Mouse (Mus musculus) embryo, embryonic 9.5 days (tissue): ENCODE measurements around the gene Kif3c.

Source experiments
- DNase-seq: peaks from one replicate; pipeline ENCODE4 v3.0.0-alpha.2; 2017; ENCODE audit errors: extremely low spot score

The Kif3c gene

GRCm38 (mm10) chr12:3364508-3365448 is at the start of gene Kif3c:
Gene Kif3c, plus strand, starts transcription at chr12:3365132.
- DNase-seq: peak; percentile 85

DNA sequence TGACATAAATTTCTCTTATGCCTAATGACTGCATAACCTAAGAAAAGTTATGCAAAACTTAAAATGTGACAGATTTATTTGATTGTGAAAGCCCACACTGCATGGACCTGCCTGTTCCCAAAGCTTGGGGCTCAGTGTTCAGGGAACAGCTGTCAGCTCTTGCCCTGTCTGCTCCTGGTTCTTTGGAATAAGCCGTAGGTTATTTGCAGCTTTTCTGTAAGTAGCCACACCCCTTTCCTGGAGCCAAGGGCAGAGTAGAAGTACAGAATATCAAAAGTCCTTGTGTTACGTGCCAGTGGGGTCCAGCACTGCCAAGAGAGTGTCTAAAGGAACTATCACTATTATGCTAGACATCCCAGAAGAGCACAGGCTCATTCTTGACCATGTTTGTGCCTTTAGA is 48.8 kb upstream of the Kif3c start:
- no peak for DNase-seq

DNA sequence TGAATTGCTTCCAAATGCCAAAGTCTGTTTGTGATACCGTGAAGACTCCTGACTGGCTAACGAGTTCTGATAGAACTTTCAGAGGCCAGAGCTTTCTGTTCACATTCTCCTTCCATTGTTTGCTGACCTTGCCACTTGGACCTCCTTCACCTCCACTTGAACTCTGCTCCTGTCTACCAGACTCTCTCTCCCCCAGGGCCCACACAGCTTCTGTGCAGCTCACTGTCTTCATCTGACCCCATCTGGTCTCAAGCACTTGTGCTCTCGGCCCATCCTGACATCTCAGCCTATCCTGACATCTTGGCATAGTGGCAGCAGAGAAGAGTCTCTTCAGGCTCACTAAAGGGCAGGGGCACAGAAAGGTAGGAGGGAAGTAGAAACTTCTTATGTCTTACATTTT is 48.0 kb upstream of the Kif3c start:
- no peak for DNase-seq

DNA sequence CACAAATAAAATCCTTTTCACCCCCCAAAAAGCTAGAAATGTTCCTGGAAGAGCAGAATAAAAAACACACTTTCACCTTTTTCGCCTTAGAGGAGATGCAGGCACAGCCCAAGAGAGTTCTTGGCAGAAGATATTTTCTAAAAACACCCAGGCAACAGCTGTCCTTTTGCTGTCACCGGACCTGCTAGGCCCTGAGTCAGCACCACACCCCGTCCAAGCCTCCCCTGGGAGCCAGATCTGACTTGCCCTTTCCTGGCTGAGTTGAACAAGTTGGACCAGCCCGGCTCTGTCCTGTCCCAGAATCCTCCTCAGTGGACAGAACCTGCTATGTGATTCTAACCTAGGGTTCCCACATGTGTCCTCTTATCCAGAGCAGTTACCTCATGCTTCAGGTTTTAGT is 45.6 kb upstream of the Kif3c start:
- DNase-seq: no peak

DNA sequence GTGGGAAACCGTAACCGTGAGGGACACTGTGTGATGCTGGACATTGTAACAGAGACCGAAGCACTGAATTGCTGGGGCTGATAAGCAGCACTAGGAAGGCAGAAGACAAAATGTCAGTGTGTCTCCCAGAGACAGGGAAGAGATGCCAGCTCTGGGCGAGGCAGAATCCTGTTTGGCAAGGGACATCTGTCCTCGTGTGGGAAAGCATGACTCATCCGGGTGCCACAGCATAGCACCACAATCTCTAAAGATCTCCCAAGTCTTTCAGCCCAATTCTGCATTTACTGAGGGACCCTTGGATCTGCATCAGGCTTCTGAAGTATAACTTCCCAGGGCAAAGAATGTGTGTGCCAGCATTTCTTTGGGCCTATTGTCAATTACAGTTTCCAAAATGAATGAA is 41.7 kb upstream of the Kif3c start:
- DNase-seq: no peak

DNA sequence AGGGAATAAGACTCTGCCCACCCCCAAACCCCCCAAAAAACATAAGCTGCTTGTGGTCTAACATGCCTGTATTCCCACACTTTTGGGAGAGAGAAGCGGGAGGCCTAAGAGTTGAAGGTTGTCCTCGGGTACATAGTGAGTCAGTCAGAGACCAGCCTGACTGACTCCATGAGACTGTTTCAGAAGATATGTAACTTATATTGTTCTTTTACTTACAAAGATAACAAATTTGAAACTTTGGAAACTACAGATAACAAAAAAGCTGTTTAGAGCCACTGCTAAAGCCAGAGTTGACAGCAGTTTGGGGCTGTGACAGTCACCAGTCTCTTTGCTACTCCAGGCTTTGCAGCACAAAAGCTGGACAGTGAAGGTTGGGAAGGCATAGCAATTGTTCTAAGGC is 39.7 kb upstream of the Kif3c start:
- DNase-seq: no peak

DNA sequence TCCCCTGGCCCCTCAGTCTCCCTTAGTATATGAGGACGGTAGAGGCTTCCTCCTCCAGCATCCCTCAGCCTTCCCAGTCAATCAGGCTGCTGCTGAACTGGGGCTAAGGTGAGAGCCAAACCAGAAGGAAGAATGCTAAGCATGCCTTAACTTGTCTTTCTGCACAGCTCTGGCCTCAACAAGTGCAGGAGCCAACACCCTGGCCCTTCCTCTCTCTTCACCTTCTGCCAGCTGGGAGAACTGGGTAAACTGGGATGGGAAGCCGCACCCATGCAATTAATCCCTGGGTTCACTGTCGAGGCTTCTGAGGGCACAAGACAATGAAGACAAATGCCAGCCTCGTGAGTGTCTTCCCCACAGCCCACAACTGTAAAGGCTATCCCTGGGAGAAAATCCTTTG is 35.3 kb upstream of the Kif3c start:
- DNase-seq: no peak

DNA sequence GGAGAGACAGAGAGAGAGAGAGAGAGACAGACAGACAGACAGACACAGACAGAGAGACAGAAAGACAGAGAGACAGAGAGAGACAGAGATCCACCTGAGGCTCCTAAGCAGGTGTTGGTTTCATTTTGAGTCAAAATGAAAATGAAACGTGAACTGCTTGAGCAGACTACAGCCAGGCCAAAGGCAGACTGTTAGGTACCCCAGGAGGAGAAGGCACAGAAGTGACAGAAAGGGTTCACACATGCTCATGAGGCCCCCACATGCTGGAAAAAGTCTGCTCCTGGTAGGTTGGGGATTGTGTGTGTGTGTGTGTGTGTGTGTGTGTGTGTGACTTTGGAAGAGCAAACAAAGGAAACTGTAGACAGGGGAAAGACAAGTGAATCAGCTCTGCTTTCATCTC is 26.0 kb upstream of the Kif3c start:
- no peak for DNase-seq

- DNase-seq: no peak
Measured at GRCm38 (mm10) chr12:3344155-3344554, 20.8 kb upstream of the Kif3c start.

- no peak for DNase-seq
Measured at GRCm38 (mm10) chr12:3345038-3345437, 19.9 kb upstream of the Kif3c start.

DNA sequence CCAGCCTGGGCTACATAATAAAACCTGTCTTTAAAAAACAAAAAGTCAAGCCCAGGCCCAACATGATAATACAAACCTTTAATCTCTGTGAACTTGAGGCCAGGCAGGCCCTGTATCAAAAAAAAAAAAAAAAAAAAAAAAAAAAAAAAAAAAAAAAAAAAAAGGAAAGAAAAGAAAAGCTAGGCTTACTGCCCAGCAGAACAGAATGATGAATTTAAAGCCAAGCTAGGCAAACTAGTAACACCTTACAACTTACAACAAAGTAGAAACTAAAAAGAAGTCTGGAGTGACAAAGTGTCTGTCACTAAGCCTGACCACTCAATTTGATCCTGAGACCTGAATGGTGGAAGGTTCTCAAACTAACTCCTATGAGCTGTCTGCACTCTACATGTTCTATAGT is 17.2 kb upstream of the Kif3c start:
- DNase-seq: no peak

- DNase-seq: no peak
Measured at GRCm38 (mm10) chr12:3349387-3349786, 15.5 kb upstream of the Kif3c start.

- no peak for DNase-seq
Measured at GRCm38 (mm10) chr12:3350136-3350535, 14.8 kb upstream of the Kif3c start.

GRCm38 (mm10) chr12:3352216-3352615 is 12.7 kb upstream of the Kif3c start:
- no peak for DNase-seq

- no peak for DNase-seq
Measured at GRCm38 (mm10) chr12:3355068-3355467, 9.9 kb upstream of the Kif3c start.

DNA sequence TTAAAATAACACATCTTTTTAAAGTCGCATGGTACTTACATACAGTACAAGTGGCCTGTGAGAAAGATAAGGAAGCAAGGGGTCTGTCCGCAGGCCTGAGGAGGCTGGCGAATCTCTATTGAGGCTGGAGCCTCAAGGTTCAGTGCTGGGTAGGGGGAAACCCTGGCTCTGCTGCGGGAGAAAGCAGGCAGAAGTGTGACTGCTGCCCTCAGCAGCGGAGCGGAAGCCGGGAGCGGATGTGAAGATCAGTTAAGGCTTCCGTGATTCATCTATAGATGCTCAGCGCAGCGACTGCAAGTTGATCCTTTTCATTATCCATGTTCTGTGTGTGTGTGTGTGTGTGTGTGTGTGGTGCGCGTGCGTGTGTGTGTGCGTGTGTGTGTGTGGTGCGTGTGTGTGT is 8.1 kb upstream of the Kif3c start:
- no peak for DNase-seq

DNA sequence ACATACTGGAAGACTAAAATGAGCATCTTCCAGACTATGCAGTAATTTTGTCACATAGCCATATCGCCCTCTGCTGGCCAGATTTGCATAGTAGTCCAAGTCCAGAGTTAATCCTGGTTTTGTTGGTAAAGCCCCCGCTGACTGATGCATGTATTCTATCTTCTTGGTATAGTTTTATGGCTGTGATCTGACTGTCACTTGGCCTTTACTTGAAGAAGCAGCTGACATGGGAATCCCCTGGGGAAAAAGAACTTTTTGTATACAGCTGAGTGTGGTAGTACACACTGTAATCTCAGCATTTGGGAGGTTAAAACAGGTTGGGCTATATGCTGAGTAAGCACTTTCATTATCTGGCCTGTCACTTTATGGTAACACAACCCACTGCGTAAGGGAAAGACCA is 5.6 kb upstream of the Kif3c start:
- DNase-seq: peak; percentile 48

DNA sequence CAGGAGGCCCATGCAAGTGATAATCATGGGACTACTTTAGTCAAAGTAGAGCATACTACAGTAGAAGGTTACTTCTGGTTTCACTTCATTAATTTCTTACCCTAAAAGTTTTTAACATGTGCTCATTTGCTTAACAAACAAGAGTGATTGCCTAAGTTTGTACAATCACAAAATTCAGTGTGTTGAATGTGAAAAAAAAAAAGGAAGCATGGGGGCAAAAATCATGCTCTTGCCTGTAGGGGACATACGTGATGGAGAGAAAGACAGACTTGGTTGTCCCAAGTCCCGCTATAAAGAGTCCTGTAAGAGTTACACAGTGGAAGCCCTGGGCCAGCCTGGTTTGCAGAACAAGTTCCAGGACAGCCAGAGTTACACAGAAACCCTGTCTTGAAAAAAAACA is 4.9 kb upstream of the Kif3c start:
- DNase-seq: no peak

DNA sequence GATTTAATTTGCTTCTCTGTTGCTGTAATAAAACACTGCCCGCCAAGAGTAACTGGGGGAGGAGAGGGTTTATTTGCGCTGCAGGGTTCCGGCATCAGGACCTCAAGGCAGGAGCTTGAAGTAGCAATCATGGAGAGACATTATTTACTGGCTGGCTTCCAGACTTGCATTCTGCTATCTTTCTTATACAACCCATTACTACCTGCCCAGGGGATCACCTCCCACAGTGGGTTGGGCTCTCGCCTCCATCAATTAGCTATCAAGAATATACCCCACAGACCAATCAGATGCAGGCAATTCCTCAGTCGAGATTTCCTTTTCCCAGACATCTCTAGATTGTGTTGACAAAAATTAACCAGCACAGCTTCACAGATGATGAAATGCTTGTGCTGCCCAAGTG is 856 bp upstream of the Kif3c start:
- DNase-seq: no peak

GRCm38 (mm10) chr12:3365449-3366189 is 687 bp downstream of the Kif3c start:
- DNase-seq: peak; percentile 52

DNA sequence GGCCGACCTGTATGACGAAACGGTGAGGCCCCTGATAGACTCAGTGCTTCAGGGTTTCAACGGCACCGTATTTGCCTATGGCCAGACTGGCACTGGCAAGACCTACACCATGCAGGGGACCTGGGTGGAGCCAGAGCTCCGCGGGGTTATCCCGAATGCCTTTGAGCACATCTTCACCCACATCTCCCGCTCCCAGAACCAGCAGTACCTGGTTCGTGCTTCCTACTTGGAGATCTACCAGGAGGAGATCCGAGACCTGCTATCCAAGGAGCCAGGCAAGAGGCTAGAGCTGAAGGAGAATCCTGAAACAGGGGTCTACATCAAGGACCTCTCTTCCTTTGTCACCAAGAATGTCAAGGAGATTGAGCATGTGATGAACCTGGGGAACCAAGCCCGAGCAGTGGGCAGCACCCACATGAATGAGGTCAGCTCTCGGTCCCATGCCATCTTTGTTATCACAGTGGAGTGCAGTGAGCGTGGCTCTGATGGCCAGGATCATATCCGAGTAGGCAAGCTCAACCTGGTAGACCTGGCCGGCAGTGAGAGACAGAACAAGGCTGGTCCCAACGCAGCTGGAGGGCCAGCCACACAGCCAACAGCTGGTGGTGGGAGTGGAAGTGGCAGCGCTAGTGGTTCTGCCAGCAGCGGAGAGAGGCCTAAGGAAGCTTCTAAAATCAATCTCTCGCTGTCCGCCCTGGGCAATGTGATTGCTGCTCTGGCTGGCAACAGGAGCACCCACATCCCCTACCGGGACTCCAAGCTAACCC is 1.4 kb downstream of the Kif3c start:
- DNase-seq: no peak

- no peak for DNase-seq
Measured at GRCm38 (mm10) chr12:3366957-3367260, 2.0 kb downstream of the Kif3c start.

- no peak for DNase-seq
Measured at GRCm38 (mm10) chr12:3368771-3369170, 3.8 kb downstream of the Kif3c start.
